Mouse (Mus musculus): ENCODE results near the gene Ovol3. TPM values are rescaled to one million over a fixed set of nuclear protein-coding genes. Genes with fewer than 3 reads are reported as not detected.

Ovol3 gene
- total RNA-seq, 2 experiments from 2014 or later, result not detected

DNA sequence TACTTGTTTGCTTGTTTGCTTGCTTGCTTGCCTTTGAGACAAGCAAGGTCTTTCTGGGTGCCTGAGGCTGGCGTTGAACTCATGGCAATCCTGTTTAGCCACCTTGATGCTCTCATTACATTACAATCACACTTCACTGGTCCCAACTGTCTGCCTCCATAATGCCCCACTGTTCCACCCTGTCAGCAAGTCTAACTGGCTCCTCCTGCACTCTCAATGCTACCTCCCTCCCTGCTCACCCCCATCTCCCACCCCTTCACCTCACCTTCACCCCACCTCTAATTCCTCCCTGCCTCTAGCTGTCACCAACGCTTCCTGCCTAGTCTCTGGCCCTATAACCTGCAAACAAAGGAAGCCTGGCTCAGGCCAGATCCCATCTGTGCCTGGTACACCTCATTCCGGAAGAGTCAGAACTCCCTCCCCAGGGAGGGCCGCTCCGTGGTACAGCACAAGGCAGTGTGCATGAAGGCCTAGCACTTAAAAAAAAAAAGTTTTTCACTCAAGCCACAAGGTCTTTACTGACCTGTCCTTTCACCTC is 37.9 kb downstream of the Ovol3 start:
- ATAC-seq (replicated peaks; ENCODE audit: low FRiP score, poor library complexity, severe bottlenecking), result no peak

DNA sequence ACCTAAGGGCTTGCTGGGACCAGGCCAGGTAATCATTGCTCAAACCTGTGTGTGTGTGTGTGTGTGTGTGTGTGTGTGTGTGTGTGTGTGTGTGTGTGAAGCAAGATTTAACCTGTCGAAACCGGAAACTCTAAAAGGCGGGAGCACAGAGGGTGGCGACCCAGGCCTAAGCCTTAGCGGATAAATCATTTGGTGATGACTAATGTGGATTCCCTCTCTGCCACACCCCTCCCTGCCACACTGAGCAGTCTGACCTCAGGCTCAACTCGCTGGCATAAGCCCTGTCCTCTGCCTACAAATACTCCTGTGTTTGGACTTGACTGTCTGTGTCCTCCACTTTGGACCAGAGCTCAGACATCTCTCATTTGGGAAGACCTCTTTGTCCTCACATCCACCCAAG is 39.4 kb downstream of the Ovol3 start:
- no peak for ATAC-seq (replicated peaks; ENCODE audit: low FRiP score, poor library complexity, severe bottlenecking)

DNA sequence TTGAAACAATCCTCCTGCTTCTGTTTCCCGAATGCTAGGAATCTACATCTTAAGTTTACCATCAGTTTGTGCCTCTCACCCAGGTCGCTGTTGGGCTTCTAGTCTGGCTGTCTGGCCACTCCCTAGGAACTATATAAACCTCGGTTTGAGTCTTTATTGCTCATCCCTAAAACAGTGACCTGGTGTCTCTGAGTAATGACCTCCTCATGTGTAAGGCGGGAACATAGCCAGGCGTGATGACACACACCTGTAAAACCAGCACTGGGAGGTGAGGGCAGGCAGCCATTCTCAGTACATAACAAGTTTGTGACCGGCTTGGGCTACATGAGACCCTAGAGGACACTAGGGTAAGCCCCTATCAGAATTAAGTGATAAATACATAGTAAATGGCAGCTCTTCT is 40.1 kb downstream of the Ovol3 start:
- no peak for ATAC-seq (replicated peaks; ENCODE audit: low FRiP score, poor library complexity, severe bottlenecking)

DNA sequence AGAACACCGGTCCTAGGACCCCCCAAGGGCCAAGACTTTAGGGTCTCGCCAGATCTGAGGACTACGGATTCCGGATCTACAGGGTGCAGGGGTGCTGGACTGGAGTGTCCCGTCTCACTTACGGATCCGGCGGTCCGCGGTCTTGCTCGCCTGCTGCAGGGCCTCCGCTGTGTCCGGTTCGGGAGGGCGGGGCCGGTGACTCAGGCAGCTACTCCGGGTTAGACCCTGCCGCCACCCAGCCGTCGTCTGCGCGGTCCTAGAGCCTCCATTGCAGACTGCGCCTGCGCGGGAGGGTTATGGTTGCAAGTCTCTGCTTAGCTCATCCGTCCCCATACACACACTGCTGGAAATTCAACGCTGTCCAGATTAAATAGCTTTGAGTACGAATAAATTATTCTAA is 40.6 kb downstream of the Ovol3 start:
- ATAC-seq (replicated peaks; ENCODE audit: low FRiP score, poor library complexity, severe bottlenecking), result peak; percentile 88

DNA sequence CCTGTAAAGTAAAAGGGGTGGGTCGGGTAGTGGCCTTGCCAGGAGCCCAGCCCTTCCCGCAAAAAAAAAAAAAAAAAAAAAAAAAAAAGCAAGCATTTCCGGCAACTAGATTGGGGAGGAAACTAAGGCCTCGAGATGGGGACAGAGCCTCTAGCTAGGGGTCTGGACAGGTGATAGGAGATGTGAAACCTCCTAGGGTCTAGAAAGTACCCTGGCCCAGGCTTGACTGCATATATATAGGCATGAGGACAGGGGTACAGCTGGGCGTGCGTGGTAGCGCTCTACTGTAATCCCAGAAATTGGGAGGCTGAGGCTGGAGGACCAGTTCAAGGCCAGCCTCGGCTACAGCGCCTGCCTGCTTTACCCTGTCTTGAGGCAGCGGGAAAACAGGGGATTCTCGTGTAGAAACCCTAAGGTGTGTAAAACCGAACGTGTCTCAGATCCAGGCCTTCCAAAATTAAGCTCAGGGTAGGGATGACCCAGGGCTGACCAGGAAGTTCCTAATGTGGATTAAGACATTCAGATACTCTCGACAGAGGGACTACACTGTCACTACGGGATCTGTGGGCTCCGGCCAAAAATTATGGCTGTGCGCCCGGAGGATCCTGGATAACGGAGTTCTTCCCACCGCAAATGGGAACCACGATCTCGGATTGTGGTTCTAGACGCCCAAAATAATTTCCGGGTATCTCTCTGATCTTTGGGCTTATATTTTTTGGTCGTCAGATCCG is 41.3 kb downstream of the Ovol3 start:
- ATAC-seq (replicated peaks; ENCODE audit: low FRiP score, poor library complexity, severe bottlenecking), result peak; percentile 43

DNA sequence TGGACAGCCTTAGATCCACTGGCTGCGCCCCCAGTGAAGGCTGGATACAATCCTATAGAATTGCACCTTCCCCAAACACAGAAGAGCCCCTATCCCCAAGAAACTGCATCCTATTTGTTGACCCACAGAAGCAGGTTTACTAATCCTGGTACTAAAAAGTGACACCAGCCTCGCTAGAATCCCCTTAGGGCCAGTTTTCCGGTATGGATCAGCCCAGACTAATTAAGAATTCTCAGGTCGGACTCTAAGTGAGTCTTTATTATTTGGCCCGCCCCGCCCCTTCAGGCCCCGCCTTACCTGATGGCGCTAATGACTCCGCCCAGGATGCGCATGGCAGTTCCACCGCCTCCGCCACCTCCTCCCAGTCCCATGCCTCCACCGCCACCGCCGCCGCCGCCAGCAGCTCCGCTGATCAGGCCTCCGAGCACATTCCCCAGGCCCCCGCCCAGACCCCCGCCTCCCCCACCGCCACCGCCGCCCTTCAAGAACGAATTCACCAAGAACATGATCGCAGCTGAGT is 41.9 kb downstream of the Ovol3 start:
- peak; percentile 84 for ATAC-seq (replicated peaks; ENCODE audit: low FRiP score, poor library complexity, severe bottlenecking)

DNA sequence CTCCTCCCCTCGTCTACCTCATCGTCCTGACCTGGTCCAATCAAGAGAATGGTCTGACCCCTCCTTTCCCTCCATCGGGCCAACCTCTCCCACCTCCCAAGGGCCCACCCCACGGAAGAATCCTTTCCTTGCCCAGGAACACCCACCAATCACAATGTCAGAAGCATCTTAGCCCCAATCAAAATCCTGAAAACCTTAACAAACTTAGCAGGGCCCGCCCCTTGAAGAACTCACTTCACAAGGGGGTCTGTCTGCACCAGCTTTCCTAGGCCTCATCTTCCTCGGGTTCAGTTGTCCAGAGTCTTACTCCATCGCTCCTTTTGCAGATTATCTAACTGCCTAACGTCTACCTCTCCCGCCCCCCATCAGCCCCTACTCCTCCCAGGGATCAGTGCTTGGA is 42.5 kb downstream of the Ovol3 start:
- ATAC-seq (replicated peaks; ENCODE audit: low FRiP score, poor library complexity, severe bottlenecking), result no peak

DNA sequence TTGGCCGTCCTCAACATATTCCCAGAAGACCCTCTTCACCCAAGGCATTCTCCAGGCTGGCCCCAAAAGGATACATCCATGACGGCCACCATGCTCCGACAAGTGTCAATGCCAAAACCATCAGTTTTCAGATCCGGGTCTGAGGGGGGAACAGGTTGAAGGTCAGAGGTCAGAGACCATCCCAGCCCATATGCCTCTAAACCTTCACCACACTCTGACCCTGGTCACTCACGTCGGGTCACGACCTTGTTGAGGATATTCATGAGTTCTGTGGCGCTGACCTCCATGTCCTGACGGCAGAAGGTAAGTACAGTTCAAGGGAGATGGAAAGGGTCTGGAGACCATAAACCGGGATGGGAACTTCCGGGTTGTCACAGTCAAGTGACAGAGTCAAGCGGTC is 43.4 kb downstream of the Ovol3 start:
- no peak for ATAC-seq (replicated peaks; ENCODE audit: low FRiP score, poor library complexity, severe bottlenecking)

DNA sequence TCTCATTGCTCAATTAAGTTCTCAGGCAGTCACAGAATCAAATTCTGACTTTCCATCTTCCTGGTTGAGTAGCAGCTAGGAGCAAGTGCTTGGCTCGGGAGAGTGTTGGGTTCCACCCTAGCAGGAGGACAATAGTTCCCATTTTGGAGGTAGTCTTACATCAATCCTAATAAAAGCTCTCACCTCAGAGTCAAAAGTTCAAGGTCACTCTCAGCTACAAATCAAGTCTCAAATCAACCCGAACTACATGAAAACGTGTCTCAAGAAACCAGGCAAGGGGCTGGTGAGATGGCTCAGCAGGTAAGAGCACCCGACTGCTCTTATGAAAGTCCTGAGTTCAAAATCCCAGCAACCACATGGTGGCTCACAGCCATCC is 46.4 kb downstream of the Ovol3 start:
- no peak for ATAC-seq (replicated peaks; ENCODE audit: low FRiP score, poor library complexity, severe bottlenecking)

DNA sequence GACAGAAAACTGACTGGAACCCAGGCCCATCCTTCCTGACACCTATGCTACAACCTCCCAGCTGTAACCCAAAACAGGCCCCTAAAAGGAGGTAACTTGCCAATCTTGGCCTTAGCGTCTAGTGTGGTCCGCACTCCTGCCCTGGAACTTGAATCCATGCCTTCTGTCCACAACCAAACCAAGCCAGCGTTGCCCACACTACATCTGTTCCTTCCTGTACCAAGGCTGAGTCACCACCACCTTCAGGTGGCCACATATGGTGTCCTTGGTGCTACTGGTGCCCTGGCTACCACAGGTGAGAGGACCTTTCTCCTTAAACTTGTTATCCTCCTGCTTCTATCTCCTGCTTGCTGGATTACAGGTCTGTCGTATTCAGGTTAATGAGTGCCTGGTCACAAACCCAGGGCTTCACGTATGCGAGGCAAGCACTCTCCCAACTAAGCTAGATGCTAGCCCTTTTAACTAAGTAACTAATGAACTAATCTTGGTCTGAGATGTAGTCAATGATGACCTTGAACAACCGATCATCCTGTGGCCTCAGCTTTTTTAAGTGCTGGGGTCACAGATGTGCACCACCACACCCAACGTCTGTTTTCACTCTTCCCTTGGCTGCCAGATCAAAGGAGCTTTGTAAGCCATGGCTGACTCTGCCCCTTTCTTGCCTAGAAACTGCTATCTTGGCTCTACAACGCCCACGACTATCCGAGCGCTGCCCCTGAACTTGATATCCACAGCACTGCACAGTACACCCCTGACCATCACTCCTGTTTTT is 47.0 kb downstream of the Ovol3 start:
- no peak for ATAC-seq (replicated peaks; ENCODE audit: low FRiP score, poor library complexity, severe bottlenecking)

DNA sequence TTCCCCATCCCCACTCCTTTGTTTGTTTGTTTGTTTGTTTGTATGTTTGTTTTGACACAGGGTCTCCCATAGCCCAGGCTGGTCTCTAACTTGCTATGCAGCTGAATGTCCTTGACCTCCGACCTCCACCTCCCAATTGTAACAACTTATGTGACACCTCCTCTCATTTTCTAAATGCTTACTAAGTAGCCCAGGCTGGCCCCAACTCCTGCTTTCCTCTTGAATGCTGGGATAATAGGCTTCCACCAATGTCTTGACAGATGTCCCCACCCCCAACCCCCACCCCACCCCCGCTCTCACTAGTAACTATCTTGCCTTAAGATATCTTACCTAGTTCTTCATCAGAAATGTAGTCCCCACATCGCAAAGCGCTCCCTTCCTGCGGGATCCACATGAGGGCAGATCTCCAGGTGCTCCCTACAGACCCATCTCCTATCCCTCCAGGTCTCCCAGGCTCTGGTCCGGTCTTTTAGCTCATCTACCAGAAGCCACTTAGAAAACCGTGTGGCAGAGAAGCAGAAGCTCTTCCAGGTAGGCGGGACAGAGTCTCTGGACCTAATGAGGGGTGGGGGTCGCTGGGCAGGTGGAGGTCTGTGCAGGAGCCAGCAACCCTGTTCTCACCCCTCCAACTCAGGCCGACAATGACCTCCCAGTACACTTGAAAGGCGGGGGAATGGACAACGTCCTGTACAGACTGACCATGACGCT is 50.7 kb downstream of the Ovol3 start:
- ATAC-seq (replicated peaks; ENCODE audit: low FRiP score, poor library complexity, severe bottlenecking), result no peak

DNA sequence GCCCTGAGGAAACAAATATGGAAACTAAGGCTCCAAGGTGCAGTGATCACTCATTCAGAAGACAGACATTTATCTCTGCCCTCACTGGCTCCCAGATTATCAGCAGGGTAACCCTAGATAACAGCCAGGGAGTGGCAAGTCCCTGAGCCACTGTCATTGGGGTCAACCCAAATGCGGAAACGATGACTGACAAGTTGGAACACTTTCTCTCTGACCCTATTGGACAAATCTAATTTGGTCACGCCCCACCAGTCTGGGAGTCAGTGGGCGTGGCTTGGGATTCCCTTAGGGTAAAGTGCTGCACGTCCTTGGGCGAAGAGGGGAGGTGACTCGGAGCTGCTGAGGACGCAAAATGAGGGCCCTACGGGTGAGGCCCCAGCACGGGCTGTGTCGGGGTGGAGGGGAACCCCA is 51.6 kb downstream of the Ovol3 start, which contains the start of gene Cox7a1:
Gene Cox7a1, plus strand, starts transcription at position 266 of the 411 bp plus-strand sequence.
- ATAC-seq (replicated peaks; ENCODE audit: low FRiP score, poor library complexity, severe bottlenecking), result peak; percentile 86

Other genes starting within 250 kb of the Ovol3 start
- 1.1 TPM in 1 of 2 replicates, not detected in the other for gene Zfp14, start 184.3 kb downstream of the Ovol3 start, total RNA-seq (2015; ENCODE audit: low replicate concordance)
- 0.39 TPM in 1 of 2 replicates, not detected in the other for gene Zfp14, start 184.3 kb downstream of the Ovol3 start, total RNA-seq (2017; ENCODE audit: low replicate concordance)
- 0.84 and 4.0 TPM in 2 replicates for gene Zfp82, start 162.8 kb downstream of the Ovol3 start, total RNA-seq (2015; ENCODE audit: low replicate concordance)
- 0.64 and 2.4 TPM in 2 replicates for gene Zfp82, start 162.8 kb downstream of the Ovol3 start, total RNA-seq (2017; ENCODE audit: low replicate concordance)
- not detected in 2 replicates for gene Gm26920, start 145.3 kb downstream of the Ovol3 start, total RNA-seq (2015; ENCODE audit: low replicate concordance)
- not detected in 2 replicates for gene Gm26920, start 145.3 kb downstream of the Ovol3 start, total RNA-seq (2017; ENCODE audit: low replicate concordance)
- 2.1 and 2.5 TPM in 2 replicates for gene Zfp566, start 145.2 kb downstream of the Ovol3 start, total RNA-seq (2015; ENCODE audit: low replicate concordance)
- gene Zfp566, start 145.2 kb downstream of the Ovol3 start, total RNA-seq (2017; ENCODE audit: low replicate concordance), result not detected in 2 replicates
- 16.2 and 26.8 TPM in 2 replicates for gene Zfp260, start 140.9 kb downstream of the Ovol3 start, total RNA-seq (2015; ENCODE audit: low replicate concordance)
- gene Zfp260, start 140.9 kb downstream of the Ovol3 start, total RNA-seq (2017; ENCODE audit: low replicate concordance), result 2.7 and 3.0 TPM in 2 replicates
- 5.4 and 7.9 TPM in 2 replicates for gene Zfp382, start 113.8 kb downstream of the Ovol3 start, total RNA-seq (2015; ENCODE audit: low replicate concordance)
- 4.0 and 6.0 TPM in 2 replicates for gene Zfp382, start 113.8 kb downstream of the Ovol3 start, total RNA-seq (2017; ENCODE audit: low replicate concordance)
- 21.3 and 48.2 TPM in 2 replicates for gene Zfp146, start 66.0 kb downstream of the Ovol3 start, total RNA-seq (2015; ENCODE audit: low replicate concordance)
- gene Zfp146, start 66.0 kb downstream of the Ovol3 start, total RNA-seq (2017; ENCODE audit: low replicate concordance), result 33.2 and 35.6 TPM in 2 replicates
- not detected in 2 replicates for gene Cox7a1, start 51.6 kb downstream of the Ovol3 start, total RNA-seq (2015; ENCODE audit: low replicate concordance)
- gene Cox7a1, start 51.6 kb downstream of the Ovol3 start, total RNA-seq (2017; ENCODE audit: low replicate concordance), result not detected in 2 replicates
- gene Capns1, start 36.9 kb downstream of the Ovol3 start, total RNA-seq (2015; ENCODE audit: low replicate concordance), result 161 and 183 TPM in 2 replicates
- 48.6 and 66.3 TPM in 2 replicates for gene Capns1, start 36.9 kb downstream of the Ovol3 start, total RNA-seq (2017; ENCODE audit: low replicate concordance)
- 18.4 and 35.0 TPM in 2 replicates for gene Polr2i, start 3.8 kb downstream of the Ovol3 start, total RNA-seq (2015; ENCODE audit: low replicate concordance)
- 0.76 and 26.8 TPM in 2 replicates for gene Polr2i, start 3.8 kb downstream of the Ovol3 start, total RNA-seq (2017; ENCODE audit: low replicate concordance)
- 10.9 and 33.9 TPM in 2 replicates for gene Tbcb, start 3.5 kb downstream of the Ovol3 start, total RNA-seq (2015; ENCODE audit: low replicate concordance)
- 15.0 and 29.7 TPM in 2 replicates for gene Tbcb, start 3.5 kb downstream of the Ovol3 start, total RNA-seq (2017; ENCODE audit: low replicate concordance)
- gene Thap8, start 44.4 kb upstream of the Ovol3 start, total RNA-seq (2015; ENCODE audit: low replicate concordance), result not detected in 2 replicates
- not detected in 2 replicates for gene Thap8, start 44.4 kb upstream of the Ovol3 start, total RNA-seq (2017; ENCODE audit: low replicate concordance)
- 42.8 and 71.4 TPM in 2 replicates for gene Wdr62, start 44.7 kb upstream of the Ovol3 start, total RNA-seq (2015; ENCODE audit: low replicate concordance)
- gene Wdr62, start 44.7 kb upstream of the Ovol3 start, total RNA-seq (2017; ENCODE audit: low replicate concordance), result 26.2 and 31.1 TPM in 2 replicates
- not detected in 2 replicates for gene Clip3, start 56.0 kb upstream of the Ovol3 start, total RNA-seq (2015; ENCODE audit: low replicate concordance)
- not detected in 2 replicates for gene Clip3, start 56.0 kb upstream of the Ovol3 start, total RNA-seq (2017; ENCODE audit: low replicate concordance)
- gene Alkbh6, start 73.0 kb upstream of the Ovol3 start, total RNA-seq (2015; ENCODE audit: low replicate concordance), result 2.5 and 11.3 TPM in 2 replicates
- 4.2 TPM in 1 of 2 replicates, not detected in the other for gene Alkbh6, start 73.0 kb upstream of the Ovol3 start, total RNA-seq (2017; ENCODE audit: low replicate concordance)
- not detected in 2 replicates for gene Syne4, start 79.1 kb upstream of the Ovol3 start, total RNA-seq (2015; ENCODE audit: low replicate concordance)
- not detected in 2 replicates for gene Syne4, start 79.1 kb upstream of the Ovol3 start, total RNA-seq (2017; ENCODE audit: low replicate concordance)
- gene E130208F15Rik, start 86.0 kb upstream of the Ovol3 start, total RNA-seq (2015; ENCODE audit: low replicate concordance), result not detected in 2 replicates
- gene E130208F15Rik, start 86.0 kb upstream of the Ovol3 start, total RNA-seq (2017; ENCODE audit: low replicate concordance), result 0.39 TPM in 1 of 2 replicates, not detected in the other
- gene Sdhaf1, start 88.2 kb upstream of the Ovol3 start, total RNA-seq (2015; ENCODE audit: low replicate concordance), result 2.5 TPM in 1 of 2 replicates, not detected in the other
- 0.45 and 0.64 TPM in 2 replicates for gene Sdhaf1, start 88.2 kb upstream of the Ovol3 start, total RNA-seq (2017; ENCODE audit: low replicate concordance)
- not detected in 2 replicates for gene Lrfn3, start 127.0 kb upstream of the Ovol3 start, total RNA-seq (2015; ENCODE audit: low replicate concordance)
- gene Lrfn3, start 127.0 kb upstream of the Ovol3 start, total RNA-seq (2017; ENCODE audit: low replicate concordance), result not detected in 2 replicates
- gene Tyrobp, start 178.0 kb upstream of the Ovol3 start, total RNA-seq (2015; ENCODE audit: low replicate concordance), result 243 and 282 TPM in 2 replicates
- 60.1 and 77.1 TPM in 2 replicates for gene Tyrobp, start 178.0 kb upstream of the Ovol3 start, total RNA-seq (2017; ENCODE audit: low replicate concordance)
- gene Hcst, start 184.1 kb upstream of the Ovol3 start, total RNA-seq (2015; ENCODE audit: low replicate concordance), result 3.6 and 18.0 TPM in 2 replicates
- 4.1 TPM in 1 of 2 replicates, not detected in the other for gene Hcst, start 184.1 kb upstream of the Ovol3 start, total RNA-seq (2017; ENCODE audit: low replicate concordance)
- 7.2 and 20.1 TPM in 2 replicates for gene Nfkbid, start 186.0 kb upstream of the Ovol3 start, total RNA-seq (2015; ENCODE audit: low replicate concordance)
- 2.6 and 4.1 TPM in 2 replicates for gene Nfkbid, start 186.0 kb upstream of the Ovol3 start, total RNA-seq (2017; ENCODE audit: low replicate concordance)
- gene Aplp1, start 209.8 kb upstream of the Ovol3 start, total RNA-seq (2015; ENCODE audit: low replicate concordance), result not detected in 2 replicates
- not detected in 2 replicates for gene Aplp1, start 209.8 kb upstream of the Ovol3 start, total RNA-seq (2017; ENCODE audit: low replicate concordance)
- not detected in 2 replicates for gene Kirrel2, start 222.0 kb upstream of the Ovol3 start, total RNA-seq (2015; ENCODE audit: low replicate concordance)
- gene Kirrel2, start 222.0 kb upstream of the Ovol3 start, total RNA-seq (2017; ENCODE audit: low replicate concordance), result not detected in 2 replicates
- not detected in 2 replicates for gene Nphs1, start 222.6 kb upstream of the Ovol3 start, total RNA-seq (2015; ENCODE audit: low replicate concordance)
- gene Nphs1, start 222.6 kb upstream of the Ovol3 start, total RNA-seq (2017; ENCODE audit: low replicate concordance), result 1.2 TPM in 1 of 2 replicates, not detected in the other

Data from erythroid progenitor cell, adult 5-6 weeks (primary cell).